Mouse (Mus musculus) layer of hippocampus, adult 9-11 months (tissue): ENCODE results near the gene Doc2b.
A peak's percentile ranks its signal among the peaks of the same experiment; 100 is the strongest.

Experiments used
- DNase-seq: peaks from one replicate; pipeline ENCODE4 v3.0.0; 2022

The Doc2b gene

DNA sequence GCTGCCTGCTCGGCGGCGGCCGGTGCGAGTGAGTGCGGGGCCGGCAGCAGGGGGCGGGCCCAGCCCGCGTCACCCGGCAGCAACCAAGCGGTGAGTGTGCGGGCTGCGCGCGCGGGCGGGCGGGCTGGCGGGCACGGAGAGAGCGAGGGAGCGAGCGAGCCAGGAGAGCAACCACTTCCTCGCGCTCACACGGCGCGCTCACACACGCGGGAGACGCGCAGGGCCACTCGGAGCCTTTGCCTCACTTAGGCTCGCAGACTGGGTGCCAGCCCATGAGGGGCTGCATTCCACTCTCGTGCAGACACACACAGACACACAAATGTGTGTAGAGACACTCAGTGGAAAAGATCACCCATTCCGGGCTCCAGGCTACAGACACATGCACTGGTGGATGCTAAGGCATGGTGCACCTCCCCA, at the start of gene Doc2b:
Doc2b (minus strand) TSS at position 21 of the 417 bp plus-strand sequence.
- peak; percentile 69 for DNase-seq

DNA sequence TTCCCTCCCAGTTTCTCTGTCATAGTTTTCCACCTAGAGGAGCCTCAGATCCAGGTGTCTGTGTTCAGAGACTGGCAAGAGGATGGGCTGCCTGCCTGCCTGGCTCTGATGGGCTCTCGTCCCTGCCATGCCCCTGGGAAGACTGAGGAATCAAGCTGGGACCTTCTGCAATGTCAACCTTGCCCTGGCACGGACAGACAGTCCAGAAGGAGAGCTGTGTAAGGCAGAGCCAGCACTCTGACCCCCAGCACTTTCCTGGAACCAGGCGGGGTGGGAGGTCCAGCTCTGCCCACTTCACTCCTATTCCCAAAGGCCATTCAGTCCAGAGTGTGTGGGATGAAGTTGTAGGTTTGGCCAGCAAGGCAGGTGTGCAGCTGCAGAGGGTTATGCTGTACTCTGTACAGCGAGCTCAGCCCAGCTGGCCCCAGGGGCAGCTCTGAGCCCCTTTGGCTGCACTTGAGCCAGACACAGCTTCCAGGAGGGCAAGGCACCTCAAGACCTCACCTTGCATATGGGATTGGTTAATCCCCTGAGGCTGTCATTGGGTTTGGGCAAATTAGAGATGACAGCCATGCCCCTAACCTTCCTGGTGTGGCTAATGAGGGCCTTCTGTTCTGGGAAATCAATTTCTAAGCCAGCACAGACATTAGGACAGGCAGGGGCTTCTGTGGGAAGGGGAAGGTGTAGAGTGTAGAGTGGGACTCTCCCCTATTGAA, 47.2 kb upstream of the Doc2b start:
- no peak for DNase-seq

DNA sequence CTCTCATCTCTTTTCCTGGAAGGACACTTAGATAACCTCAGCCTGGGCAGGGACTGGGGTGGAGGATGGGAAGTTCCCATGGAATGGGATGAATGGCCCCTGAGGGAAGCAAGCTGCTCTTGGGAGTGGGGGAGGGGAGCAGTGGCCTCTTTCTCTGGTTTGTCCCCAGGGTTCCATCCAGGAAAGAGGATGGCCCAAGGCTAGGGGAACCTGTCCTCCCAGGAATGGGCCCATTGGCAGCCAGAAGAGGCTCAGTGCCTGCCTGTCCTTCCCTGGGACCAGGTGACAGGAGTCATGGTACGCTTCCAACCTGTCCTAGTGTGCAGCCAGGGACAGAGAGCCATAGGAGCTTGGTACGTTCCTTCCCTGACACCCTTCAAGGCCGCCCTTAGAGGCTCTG, 45.7 kb upstream of the Doc2b start:
- DNase-seq, result no peak

DNA sequence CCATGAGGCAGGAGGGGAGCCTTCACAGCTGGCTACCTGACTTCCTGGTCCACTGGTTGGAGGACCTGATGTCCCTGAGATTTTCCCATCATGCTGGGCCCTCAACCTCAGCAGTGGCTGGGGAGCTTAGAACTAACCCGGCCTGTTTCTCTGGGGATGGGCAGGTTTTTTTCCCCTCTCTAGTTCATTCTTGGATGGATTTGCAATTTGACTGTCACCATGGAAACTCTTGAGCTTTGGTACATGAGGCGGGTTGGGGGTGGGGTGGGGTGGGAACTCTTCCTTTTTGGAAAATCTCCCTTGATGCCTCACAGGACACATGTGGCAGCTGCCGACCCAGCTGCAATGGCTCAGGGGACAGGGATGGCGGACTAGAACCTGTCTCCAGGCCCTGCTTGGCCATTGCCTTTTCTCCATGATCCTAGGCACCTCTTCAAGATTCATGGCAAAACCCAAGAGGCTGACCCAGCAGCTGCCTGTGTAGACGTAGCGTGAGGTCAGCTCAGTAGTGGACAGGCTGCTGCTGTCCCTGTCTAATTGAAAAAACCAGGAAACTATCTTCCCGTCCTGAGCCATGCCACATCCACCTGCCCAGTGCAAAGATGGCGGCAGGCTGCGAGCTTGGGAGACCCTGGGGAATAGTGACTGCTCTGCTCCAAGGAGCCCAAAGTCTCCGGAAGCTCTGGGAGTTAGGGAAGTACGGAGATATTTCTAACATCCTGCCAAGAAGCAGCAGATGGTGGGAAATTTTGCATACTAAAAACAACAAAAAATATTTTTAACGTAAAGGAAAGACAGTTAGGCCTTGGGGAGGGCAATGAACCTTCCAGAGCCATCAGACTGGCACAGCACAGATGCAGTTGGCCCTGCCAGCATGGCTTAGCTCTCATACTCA, 43.9 kb upstream of the Doc2b start:
- peak; percentile 32 for DNase-seq

DNA sequence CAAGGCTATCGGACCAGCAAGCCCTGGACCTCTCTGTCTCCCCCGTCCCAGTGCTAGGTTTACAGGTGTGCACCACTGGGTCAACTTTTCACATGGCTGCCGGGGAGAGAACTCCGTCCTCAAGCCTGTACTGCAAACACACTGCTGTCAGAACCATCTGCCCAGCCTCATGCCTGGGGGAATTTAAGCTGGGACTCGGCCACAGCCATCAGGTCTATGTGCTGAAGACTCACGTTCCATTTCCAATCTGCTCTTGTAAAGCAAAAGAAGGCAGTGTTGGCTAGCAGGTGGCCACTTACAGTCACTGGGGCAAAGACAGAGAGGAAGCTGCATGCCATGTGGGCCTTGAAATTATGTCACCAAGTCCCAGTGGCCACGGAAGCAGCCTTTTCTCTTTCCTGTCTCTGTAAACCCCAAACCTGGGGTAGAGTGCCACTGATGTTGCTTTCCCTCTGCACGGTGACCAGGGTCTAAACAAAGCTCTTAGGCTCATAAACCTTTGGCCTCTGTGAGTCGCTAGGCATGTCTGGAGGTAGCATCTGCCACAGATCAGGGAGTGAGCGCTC, 43.1 kb upstream of the Doc2b start:
- DNase-seq, result no peak

DNA sequence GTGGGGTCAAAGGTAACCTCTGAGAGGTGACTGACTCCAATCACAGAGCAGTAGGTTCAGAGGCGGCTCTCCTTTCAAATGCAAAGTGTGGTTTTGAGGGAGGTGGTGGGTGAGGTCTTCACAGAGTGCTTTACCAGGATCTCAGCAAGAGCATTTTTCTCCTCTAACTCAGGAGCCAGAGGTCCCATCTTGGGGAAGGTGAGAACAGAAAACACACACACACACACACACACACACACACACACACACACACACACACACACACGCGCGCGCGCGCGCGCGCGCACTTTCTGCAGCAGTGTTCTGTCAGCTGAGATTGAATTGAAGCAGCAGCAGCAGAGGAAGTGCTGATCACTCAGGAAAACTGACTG, 40.4 kb upstream of the Doc2b start:
- no peak for DNase-seq

DNA sequence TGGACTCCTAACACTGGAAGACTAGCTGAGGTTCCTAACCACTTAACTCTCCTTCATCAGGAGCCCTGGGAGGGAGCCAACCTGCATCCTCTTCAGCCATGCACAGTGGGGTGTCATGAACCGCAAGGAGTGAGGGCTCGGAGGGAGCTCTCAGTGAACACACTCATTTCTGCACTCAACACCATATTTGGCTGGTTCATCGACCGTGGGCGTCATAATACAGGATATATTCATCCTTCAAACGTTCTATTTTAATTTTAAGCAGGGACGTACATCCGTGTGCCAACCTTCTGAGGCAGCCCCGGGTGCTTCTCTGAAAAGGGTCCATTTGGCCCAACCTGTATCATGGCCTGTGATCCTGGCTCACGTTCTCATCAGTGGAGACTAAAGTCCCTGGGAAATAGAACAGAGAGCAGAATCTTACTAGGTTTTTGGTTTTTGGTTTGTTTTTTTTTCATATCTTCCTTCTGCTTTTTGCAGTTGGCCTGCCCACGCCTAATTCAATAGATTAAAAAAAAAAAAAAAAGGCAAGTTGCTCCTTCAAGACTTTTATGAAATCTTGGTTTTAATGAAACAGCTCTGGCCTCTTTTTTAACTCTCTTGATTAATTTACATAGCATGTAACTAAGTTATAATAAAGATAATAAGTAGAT, 39.9 kb upstream of the Doc2b start:
- peak; percentile 65 for DNase-seq

DNA sequence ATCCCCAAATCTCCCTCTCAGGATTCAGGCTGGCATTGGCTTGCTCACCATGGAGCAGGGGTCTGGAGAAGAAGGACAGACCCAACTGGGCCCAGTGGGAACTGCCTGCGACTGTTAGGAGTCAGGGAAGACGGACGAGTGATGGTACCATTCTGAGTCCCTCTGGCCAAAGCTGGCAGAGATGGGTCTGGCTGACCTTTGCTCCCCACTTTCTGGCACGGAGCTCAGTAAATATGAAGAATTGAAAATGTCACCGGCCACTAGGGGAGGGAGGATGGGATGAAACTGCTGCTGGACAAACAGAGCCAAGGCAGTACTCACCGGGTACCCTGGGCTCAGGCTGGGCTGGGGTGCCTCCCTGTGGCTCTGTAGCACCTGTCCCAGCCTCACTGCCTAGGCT, 37.2 kb upstream of the Doc2b start:
- no peak for DNase-seq

DNA sequence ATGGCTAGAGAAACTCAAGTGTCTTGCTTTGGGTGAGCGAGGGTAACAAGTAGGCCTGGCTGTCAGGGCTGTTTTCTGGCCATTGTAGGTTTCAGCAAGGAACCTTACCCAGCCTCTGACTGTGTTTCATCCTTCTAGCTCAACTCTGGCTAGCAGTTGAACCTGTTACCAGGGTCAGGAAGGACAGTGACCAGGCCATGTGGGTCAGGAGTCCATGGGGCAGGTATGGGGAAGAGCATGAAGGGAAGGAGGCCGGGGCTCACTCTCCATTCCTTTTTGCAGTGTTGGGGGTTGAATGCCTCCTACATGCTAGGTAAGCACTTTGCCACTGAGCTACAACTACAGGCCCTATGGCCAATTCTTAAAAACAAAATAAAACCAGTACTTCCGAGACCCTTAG, 34.5 kb upstream of the Doc2b start:
- no peak for DNase-seq

DNA sequence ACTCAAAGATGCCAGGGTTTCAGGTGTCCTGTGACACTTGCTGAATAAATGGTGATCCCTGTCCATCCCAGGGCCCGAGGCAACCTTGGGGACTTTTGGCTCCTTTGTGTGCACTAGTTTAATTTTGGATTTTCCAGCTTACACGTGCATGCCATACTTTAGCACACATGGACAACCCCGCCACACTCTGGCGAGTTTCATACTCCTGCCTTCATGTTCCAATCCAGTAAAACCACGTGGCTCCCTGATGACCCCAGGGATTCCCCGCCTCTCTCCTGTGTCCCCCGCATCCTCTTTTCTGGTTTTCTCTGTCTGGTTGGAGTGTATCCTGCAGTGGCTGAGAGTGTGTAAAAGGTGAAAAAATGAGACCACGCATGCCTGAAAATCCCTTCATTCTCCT, 31.6 kb upstream of the Doc2b start:
- no peak for DNase-seq

DNA sequence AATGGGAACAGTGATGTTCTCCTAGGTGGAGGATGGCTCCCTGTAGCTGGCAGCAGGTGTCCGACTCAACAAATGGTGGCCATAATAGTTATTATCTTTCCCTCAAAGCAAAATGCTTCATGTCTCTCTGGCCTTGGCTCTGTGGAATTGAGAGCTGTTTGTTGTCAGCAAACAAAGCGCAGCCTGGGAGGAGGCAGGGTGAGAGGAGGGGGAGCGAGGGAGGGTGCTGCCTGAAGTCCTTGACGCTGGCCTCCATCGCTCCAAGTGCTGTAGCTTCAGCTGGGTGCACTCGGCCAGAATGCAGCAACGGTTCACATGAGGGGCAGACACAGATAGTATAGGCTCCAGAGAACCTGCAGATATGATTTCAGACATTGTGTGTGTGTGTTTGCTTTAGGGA, 27.7 kb upstream of the Doc2b start:
- no peak for DNase-seq

DNA sequence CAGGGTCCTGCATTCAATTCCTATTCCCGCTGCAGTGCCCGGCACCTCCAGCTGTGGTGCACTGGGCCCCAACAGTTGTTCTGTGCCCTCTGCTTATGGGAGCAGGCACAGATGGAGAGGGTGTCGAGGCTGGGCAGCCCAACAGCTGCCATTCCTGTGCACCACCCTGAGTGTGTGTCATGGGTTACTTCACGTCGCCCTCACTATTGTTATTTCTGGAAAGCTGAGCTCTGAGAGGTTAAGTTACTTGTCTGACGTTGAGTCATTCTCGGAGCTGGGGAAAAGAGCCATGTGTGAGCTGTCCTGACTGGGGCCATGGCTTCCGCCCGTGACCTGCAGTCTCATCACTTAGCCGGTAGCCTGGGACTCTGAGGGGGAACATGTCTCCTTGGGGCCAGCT, 17.2 kb upstream of the Doc2b start:
- no peak for DNase-seq

DNA sequence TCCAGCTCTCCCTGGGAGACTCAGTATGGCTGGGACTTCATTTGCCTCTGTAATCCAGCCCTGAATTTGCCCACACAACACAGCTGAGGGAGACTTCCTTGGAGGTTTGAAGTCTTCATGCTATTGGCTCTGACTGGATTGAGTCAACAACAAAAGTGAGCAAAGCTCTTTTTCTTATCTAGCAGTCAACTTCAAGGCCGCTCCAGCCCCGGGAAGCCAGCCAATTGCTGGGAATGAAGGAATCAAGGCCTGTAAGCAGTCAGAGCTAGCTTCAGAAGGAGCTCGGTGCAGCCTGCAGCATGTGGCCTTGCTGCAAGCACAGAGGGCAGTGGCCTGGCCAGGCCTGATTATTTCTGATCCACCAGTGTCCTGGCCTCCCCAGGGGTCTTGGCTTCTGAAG, 16.1 kb upstream of the Doc2b start:
- DNase-seq, result peak; percentile 38

DNA sequence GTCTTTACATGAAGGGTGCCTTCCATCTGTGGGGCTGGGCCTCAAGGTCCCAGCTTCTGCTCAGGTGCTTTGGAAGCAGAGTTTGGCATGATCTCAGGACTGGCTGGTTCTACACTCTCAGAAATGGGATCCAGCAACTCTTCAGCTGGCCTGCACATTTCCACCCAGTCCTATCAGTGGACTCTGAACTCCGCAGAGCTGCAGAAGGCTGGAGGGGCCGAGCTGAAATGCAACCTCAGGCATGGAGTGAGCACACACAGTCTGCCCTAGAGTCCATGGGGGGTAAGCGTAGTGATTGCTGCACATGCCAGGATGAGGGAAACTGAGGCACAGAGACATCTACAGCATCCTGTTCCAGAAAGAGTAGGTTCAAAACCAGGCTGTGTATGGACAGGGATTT, 14.7 kb upstream of the Doc2b start:
- no peak for DNase-seq

DNA sequence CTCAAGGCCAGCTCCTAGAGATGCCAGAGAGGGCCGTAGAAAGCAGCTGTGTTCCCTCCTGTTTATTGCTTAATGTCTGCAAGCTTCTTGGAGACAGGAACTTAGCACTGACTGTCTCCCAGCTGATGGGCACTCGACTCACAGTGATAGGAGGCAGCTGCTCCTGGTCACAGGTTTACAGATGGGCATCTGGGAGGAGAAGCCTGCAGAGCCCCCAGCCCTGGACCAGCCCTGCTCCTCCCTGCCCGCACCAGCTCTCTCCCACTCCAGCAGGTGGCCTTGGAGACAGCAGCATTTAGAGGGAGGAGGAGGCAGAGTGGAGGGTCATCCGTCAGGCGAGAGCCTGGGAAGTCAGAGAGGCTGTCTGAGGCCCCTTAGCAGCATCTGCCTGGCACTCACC, 11.6 kb upstream of the Doc2b start:
- no peak for DNase-seq

DNA sequence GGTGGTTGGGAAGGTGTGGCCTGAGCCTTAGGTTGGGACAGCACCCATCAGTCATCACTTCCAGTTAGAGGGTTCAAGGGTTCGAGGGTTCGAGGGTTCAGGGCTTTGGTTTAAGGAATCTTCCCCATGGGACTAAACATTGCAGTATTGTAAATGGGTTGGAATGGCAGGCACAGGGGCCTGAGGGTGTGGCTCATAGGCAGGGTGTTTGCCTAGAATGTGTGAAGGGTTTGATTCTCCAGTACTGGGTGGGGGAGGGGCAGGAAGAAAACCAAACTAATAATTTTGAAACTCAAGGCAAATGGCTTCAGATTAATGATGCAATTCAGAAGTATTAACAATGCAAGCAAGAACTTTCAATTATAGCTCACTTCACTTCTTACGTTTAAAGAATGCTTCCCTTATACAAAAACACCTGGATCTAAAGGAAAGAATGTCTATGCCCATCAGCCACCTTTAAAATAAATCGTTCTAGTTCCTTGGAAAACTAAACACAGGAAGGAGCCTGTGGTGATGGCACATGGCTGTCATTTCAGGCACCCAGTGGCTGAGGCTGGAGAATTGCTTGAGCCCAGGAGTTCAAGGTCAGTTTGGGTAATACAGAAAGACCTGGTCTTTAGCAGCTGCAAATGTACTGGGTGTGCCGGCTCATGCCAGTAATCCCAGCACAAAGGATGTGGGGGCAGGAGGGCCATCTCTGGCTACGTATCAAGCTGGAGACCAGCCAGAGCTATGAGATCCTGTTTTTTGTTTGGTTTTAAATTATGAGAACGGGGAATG, 6.1 kb upstream of the Doc2b start:
- DNase-seq, result no peak

DNA sequence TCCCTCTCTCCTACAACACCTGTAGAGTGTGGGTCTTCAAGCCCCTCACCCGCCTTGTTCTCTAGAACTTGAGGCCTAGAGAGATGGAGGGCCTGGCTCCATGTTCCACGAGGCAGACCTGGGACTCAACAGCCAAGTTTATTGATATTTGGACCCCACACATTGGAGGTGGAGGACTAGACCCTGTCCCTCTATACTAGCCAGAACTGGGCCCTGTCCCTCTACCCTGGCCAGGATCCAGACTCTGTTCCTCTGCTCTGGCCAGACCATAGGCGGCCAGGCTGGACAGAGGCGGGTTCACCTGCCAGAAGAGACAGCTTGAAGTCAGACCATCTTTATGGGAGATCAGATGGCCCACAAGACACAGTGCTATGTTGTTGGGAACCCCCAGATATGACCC, 5.5 kb upstream of the Doc2b start:
- no peak for DNase-seq

DNA sequence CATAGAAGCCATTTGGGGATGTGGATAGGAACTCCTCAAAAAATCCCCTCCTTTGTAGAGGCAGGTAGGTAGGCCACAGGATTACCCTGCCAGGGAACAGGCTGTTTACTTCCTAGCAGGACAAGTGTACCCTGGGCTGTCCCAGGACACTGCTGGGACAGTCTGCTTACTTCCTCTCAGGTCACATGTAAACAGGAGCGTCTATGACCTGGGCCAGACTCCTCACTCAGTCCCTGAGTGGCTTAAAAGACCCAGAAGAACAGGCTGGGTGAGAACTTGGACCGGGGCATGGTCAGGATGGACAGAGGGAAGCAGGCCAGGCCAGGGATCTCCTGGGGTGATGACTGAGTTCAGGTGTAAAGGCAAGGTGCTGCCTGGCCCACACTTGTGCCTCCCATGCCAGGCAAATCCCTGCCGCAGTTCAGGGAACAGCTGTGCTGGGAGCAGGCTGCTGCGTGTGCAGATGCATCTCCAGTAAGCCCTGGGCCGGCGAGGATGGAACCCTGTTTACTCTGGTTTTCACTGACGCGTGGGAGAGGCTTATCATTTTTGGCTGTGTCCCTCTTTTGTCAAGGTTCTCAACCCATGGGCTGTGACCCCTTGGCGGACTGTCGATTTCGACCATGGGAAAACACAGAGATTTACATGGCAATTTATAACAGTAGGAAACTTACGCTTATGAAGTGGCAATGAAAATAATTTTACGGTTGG, 842 bp upstream of the Doc2b start:
- no peak for DNase-seq

DNA sequence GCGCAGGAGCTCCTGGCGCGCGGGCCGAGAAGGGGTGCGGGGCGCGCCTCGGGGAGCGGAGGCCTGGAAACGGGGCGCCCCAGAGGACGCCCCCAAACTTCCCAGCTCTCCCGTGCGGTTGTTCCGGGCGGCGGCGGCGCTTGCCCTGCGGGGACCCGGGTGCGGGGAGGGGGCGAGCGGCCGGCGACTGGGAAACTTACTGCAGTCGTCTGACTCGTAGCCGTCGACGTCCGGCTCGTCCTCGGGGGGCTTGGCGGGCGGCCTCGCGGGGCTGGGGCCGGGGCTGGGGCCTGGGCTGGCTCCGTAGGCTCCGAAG, 570 bp downstream of the Doc2b start:
- DNase-seq, result no peak

DNA sequence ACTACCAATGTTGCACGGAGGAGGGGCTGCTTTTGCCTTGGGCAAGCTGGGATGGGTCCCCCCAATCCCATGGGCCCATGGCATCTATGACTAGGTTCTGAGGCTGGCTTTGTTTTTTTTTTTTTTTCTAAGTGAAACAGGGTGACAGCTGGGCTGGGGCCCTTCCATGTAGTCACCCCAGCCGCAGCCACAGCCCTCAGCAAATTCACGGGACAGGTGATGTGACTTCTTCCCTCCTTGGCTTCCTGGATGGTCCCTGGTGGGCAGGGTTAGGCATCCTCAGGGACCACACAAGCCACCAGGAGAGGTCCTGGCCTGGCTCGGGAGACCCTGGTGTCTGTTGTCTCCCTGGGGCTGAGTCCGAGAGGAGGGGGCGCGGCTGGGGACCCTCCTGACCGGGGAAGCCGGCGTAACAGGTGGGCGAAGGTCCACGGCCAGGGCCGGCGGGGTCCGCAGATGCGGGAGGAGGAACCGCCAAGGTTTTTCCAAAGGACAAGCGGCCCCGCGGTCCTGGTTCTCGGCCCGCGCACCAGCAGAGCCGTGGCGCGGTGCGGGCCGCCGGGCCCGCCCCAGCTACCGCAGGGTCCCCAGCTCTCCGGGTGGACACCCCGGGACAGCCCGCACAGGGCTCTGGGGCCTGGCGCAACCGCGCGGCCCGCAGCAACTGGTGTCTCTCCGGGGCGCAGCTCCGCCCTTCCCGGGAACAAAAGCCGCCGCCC, 1.1 kb downstream of the Doc2b start:
- no peak for DNase-seq

DNA sequence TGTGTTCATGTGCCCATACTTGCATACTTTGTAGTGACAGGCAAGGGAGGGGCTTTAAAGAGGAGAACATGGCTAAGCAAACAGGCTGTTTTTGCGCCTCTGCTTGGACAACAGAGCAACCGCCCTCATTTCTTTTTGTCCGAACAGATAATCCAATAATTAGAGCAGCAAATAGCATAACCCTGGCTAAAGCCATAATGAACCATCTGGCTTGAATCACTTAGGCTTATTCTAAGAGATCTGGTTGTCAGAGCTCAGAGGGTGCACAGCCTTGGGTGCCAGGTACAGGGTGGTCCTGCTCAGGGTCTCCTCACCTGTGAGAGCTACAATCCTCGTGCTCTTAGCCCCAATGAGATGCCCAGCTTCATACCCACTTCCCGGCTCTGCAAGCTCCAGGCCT, 2.5 kb downstream of the Doc2b start:
- no peak for DNase-seq

DNA sequence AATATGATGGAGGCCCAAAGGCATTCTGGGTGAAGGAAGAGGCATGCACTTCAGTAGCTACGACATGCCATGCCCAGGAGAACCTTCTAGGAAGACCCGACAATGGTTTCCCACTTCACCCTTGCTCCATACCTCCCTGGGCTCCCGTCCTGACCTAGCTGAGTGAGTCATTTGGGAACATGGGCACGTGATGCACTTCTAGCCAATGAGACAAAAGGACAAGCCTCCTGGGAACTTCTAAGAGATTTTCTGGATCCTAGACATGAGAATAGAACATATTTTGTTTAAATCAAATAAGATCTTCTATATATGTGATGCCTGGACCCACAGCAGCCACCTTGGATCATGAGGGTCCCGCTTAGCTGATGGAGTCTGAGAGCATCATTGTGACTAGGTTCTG, 3.3 kb downstream of the Doc2b start:
- DNase-seq, result no peak
